In genomic region chr14:118878346-118878910, GRCm38 (mm10) we compare ENCODE assay signal across 25 mouse cellular contexts. TPM values are rescaled to one million over a fixed set of nuclear protein-coding genes. Genes with fewer than 3 reads are reported as not detected.
DNase-seq lines count a peak whose midpoint lies in the region; ATAC-seq and TF ChIP-seq lines count a peak whose summit lies in the region.
"Had no signal": no experiment of that assay in that cellular context is flagged by ENCODE, and none has a peak within 500 bp of the region (broad histone marks: within the 10 kb centered on the region; RNA-seq: fewer than 3 reads in every experiment).

No protein-coding gene starts in this region.

- TF ChIP-seq EP300 in ES-Bruce4 (IDR thresholded peaks at IDR 0.05; ENCODE audit: insufficient read depth, low read depth, low read length) = 0 out of 2 replicates have a peak, but pooled peaks have one; percentile 13

- 0 out of 2 replicates have a peak, but pooled peaks cover 7% of the 10 kb centered on the region for H3K36me3 ChIP-seq in ES-Bruce4 (ENCODE audit: control insufficient read depth, insufficient read depth, low read length, poor library complexity, severe bottlenecking)
- H3K36me3 ChIP-seq in limb, embryonic 10.5 days = peaks cover 62% of the 10 kb centered on the region
- H3K36me3 ChIP-seq in hindbrain, embryonic 13.5 days = peaks cover 85% of the 10 kb centered on the region

- no peak for TF ChIP-seq POLR2A in ES-Bruce4 (IDR thresholded peaks at IDR 0.05; ENCODE audit: insufficient read depth, low read length)

- H3K9ac ChIP-seq in ES-Bruce4 (ENCODE audit: low read depth, poor library complexity, severe bottlenecking) = no peak overlapping the region
- H3K9ac ChIP-seq in hindbrain, embryonic 13.5 days = no peak overlapping the region
- H3K9ac ChIP-seq: embryonic facial prominence, embryonic 13.5 days; embryonic facial prominence, embryonic 15.5 days; forebrain, embryonic 12.5 days had no signal

- H3K4me3 ChIP-seq in ES-Bruce4 (ENCODE audit: low read depth, low read length) = no peak overlapping the region
- H3K4me3 ChIP-seq in limb, embryonic 10.5 days = no peak overlapping the region
- no peak overlapping the region for H3K4me3 ChIP-seq in hindbrain, embryonic 13.5 days
- H3K4me3 ChIP-seq: embryonic facial prominence, embryonic 13.5 days; embryonic facial prominence, embryonic 15.5 days; erythroblast, embryonic 14.5 days; forebrain, embryonic 10.5 days; forebrain, embryonic 12.5 days had no signal

- peaks cover 4% of the 10 kb centered on the region for H3K4me1 ChIP-seq in ES-Bruce4 (ENCODE audit: control insufficient read depth, insufficient read depth, low read length)
- H3K4me1 ChIP-seq in limb, embryonic 10.5 days = peaks cover 41% of the 10 kb centered on the region
- H3K4me1 ChIP-seq in hindbrain, embryonic 13.5 days (replicated peaks) = no peaks in the 10 kb centered on the region
- H3K4me1 ChIP-seq: embryonic facial prominence, embryonic 13.5 days; embryonic facial prominence, embryonic 15.5 days; forebrain, embryonic 12.5 days had no signal

- H3K4me2 ChIP-seq in hindbrain, embryonic 13.5 days = no peak overlapping the region
- H3K4me2 ChIP-seq: embryonic facial prominence, embryonic 13.5 days; embryonic facial prominence, embryonic 15.5 days; forebrain, embryonic 12.5 days had no signal

- peak; percentile 55 for ATAC-seq in frontal cortex, adult (ENCODE audit: low TSS enrichment)
- no peak for ATAC-seq in hindbrain, embryonic 13.5 days (ENCODE audit: low FRiP score)
- ATAC-seq: CD4-positive, CD25-positive, alpha-beta regulatory T cell, adult 4 months; forebrain, embryonic 14.5 days; forebrain, embryonic 16.5 days had no signal

- DNase-seq in frontal cortex, postnatal 36 days (ENCODE audit: low spot score in 2 of 2) = no peak
- DNase-seq in ZHBTc4 (ENCODE audit: low read depth, low spot score) = peak; percentile 61
- no peak for DNase-seq in limb, embryonic 10.5 days (ENCODE audit: low spot score)
- DNase-seq in retina, embryonic 14.5 days (ENCODE audit: low spot score) = no peak
- DNase-seq in heart, adult 11 months = no peak
- DNase-seq: adrenal gland, adult 2 months; adrenal gland, postnatal 10 days; adrenal gland, postnatal 25 days; B cell, adult 2 months; cerebellum, adult 11-12 months; cerebellum, adult 2 months; cerebellum, adult 9-10 months; cerebellum, postnatal 36 days; embryo, embryonic 11 days had no signal

- no peaks in the 10 kb centered on the region for H3K27me3 ChIP-seq in ES-Bruce4 (ENCODE audit: control insufficient read depth, insufficient read depth, low read length, poor library complexity, severe bottlenecking)
- no peaks in the 10 kb centered on the region for H3K27me3 ChIP-seq in limb, embryonic 10.5 days (ENCODE audit: low read depth, poor library complexity, severe bottlenecking)
- no peaks in the 10 kb centered on the region for H3K27me3 ChIP-seq in hindbrain, embryonic 13.5 days
- H3K27me3 ChIP-seq: embryonic facial prominence, embryonic 13.5 days; embryonic facial prominence, embryonic 15.5 days; forebrain, embryonic 12.5 days had no signal

- 88% methylated on average over 11 of the region's 11 CpGs for WGBS in limb, embryonic 10.5 days
- WGBS in hindbrain, embryonic 13.5 days = 89% methylated on average over 11 of the region's 11 CpGs

- no peak overlapping the region for H3K27ac ChIP-seq in ES-Bruce4 (ENCODE audit: insufficient read depth, low read length)
- 0 out of 2 replicates have a peak overlapping the region, but pooled peaks have one; percentile 22 for H3K27ac ChIP-seq in limb, embryonic 10.5 days
- H3K27ac ChIP-seq in hindbrain, embryonic 13.5 days = no peak overlapping the region
- H3K27ac ChIP-seq: embryonic facial prominence, embryonic 13.5 days; embryonic facial prominence, embryonic 15.5 days; forebrain, embryonic 10.5 days; forebrain, embryonic 12.5 days had no signal

- H3K9me3 ChIP-seq in ES-Bruce4 (replicated peaks; ENCODE audit: control insufficient read depth, insufficient read depth, low read length, poor library complexity, severe bottlenecking) = no peaks in the 10 kb centered on the region
- H3K9me3 ChIP-seq in limb, embryonic 10.5 days (replicated peaks) = no peaks in the 10 kb centered on the region
- no peaks in the 10 kb centered on the region for H3K9me3 ChIP-seq in hindbrain, embryonic 13.5 days
- H3K9me3 ChIP-seq: embryonic facial prominence, embryonic 13.5 days; embryonic facial prominence, embryonic 15.5 days; forebrain, embryonic 10.5 days; forebrain, embryonic 12.5 days had no signal

- TF ChIP-seq CTCF in ES-Bruce4 (IDR thresholded peaks at IDR 0.05; ENCODE audit: low read depth, low read length) = no peak

RNA-seq across cellular contexts. Expression of gene Dzip1, which starts 46.8 kb away (rescaled TPM):
- 47.2 and 57.6 TPM in 2 replicates for polyA plus RNA-seq in ES-Bruce4 (2011; ENCODE audit: insufficient read depth, insufficient read length, low read depth, missing spikeins)
- polyA plus RNA-seq in limb, embryonic 10.5 days (2016; fragmentation: Nextera tagmentation; extraction: Ambion mirVana) = 13.9 and 20.7 TPM in 2 replicates
- 56.3 and 57.0 TPM in 2 replicates for polyA plus RNA-seq in hindbrain, embryonic 13.5 days (2015; fragmentation: Nextera tagmentation; extraction: Ambion mirVana)

RNA-seq across cellular contexts. Expression of gene Dnajc3, which starts 59.3 kb away (rescaled TPM):
- polyA plus RNA-seq in ES-Bruce4 (2011; ENCODE audit: insufficient read depth, insufficient read length, low read depth, missing spikeins) = 32.4 and 33.2 TPM in 2 replicates
- 32.9 and 34.2 TPM in 2 replicates for polyA plus RNA-seq in limb, embryonic 10.5 days (2016; fragmentation: Nextera tagmentation; extraction: Ambion mirVana)
- 20.3 and 21.5 TPM in 2 replicates for polyA plus RNA-seq in hindbrain, embryonic 13.5 days (2015; fragmentation: Nextera tagmentation; extraction: Ambion mirVana)
